Mouse (Mus musculus): ENCODE data around the gene Cpb2. TPM values are rescaled to one million over a fixed set of nuclear protein-coding genes. Genes with fewer than 3 reads are reported as not detected.

Cpb2 gene
- polyA plus RNA-seq, 1 experiment from 2014 or later: 2.9 TPM

DNA sequence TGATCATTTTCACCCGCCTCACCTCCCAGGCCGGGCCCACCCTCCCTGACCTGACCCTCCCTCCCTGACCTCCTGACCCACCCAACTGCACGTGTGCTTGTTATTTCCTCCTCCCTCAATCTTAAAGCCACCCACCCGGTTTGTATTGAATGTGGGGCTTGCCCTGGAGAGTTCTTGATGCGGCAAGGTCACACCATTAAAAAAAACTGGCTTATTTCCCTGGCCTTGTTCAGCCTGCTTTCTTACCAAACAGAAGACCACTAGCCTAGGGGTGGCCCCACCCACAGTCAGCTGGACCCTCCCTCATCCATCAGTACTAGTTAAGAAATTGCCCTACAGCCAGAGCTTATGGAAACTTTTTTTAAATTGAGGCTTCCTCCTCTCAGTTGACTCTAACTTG, 61.7 kb downstream of the Cpb2 start:
- no peaks in the 10 kb centered on the region for H3K9me3 ChIP-seq (ENCODE audit: control insufficient read depth, low read length)
- H3K9ac ChIP-seq (ENCODE audit: low read length): no peak overlapping the region
- H3K36me3 ChIP-seq (ENCODE audit: control insufficient read depth, insufficient read depth, low read length): no peaks in the 10 kb centered on the region
- no peak overlapping the region for H3K4me2 ChIP-seq (replicated peaks; ENCODE audit: low read depth)
- DNase-seq (ENCODE audit: low spot score) (no peak), ATAC-seq (ENCODE audit: low FRiP score, low TSS enrichment) (no peak)
- WGBS: 35% methylated on average over 5 of the region's 5 CpGs
- H3K27me3 ChIP-seq (ENCODE audit: control insufficient read depth, insufficient read depth, low read length): no peaks in the 10 kb centered on the region
- no peak for TF ChIP-seq EP300 (optimal IDR thresholded peaks at IDR 0.05)
- TF ChIP-seq CTCF (IDR thresholded peaks at IDR 0.05; ENCODE audit: low read depth): no peak
- no peak overlapping the region for H3K4me3 ChIP-seq (ENCODE audit: low read depth, low read length)
- H3K4me1 ChIP-seq (replicated peaks; ENCODE audit: control insufficient read depth, insufficient read depth): no peaks in the 10 kb centered on the region
- H3K27ac ChIP-seq (replicated peaks): no peak overlapping the region

GRCm38 (mm10) chr14:75307855-75308254, 65.8 kb downstream of the Cpb2 start:
- no peaks in the 10 kb centered on the region for H3K27me3 ChIP-seq (ENCODE audit: control insufficient read depth, insufficient read depth, low read length)
- H3K27ac ChIP-seq (replicated peaks): no peak overlapping the region
- ATAC-seq (ENCODE audit: low FRiP score, low TSS enrichment): no peak
- no peaks in the 10 kb centered on the region for H3K4me1 ChIP-seq (replicated peaks; ENCODE audit: control insufficient read depth, insufficient read depth)
- TF ChIP-seq CTCF (IDR thresholded peaks at IDR 0.05; ENCODE audit: low read depth) (no peak), EP300 (optimal IDR thresholded peaks at IDR 0.05) (no peak)
- H3K4me3 ChIP-seq (ENCODE audit: low read depth, low read length): no peak overlapping the region
- no peaks in the 10 kb centered on the region for H3K9me3 ChIP-seq (ENCODE audit: control insufficient read depth, low read length)
- no peak overlapping the region for H3K4me2 ChIP-seq (replicated peaks; ENCODE audit: low read depth)
- DNase-seq (ENCODE audit: low spot score): no peak
- peaks cover 3% of the 10 kb centered on the region; the same call in 1 of the 2 replicates for H3K36me3 ChIP-seq (ENCODE audit: control insufficient read depth, insufficient read depth, low read length)
- no peak overlapping the region for H3K9ac ChIP-seq (ENCODE audit: low read length)

DNA sequence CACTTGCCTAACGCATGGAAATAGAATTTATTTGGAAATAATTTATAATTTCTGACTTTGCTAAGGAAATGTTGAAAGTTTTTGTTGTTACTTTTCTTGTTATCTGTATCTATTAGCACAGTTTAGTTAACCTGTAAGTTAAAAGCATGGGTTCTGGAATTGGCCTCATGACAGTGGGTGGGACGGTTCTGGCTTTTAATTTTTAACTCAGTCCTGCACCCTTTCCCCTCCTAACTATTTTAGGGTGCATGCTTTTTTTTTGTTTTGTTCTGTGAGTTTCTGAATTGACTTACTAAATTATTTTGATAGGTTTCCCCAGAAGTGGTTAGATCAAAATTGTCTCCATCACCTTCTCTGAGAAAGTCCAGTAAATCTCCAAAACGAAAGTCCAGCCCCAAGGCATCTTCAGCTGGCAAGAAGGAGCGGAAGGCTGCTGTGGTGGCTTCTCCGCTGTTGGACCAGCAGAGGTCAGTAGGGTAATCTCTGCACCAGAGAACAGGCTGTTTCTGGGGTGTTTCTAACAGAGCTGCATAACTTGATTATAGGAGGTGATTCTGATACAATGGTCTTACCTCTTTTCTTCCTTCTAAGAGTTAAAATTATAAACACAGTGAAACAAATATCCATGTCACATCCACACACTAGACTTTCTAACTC, 67.4 kb downstream of the Cpb2 start:
- no peak overlapping the region for H3K4me2 ChIP-seq (replicated peaks; ENCODE audit: low read depth)
- H3K27me3 ChIP-seq (ENCODE audit: control insufficient read depth, insufficient read depth, low read length): no peaks in the 10 kb centered on the region
- no peak overlapping the region for H3K9ac ChIP-seq (ENCODE audit: low read length)
- no peak for DNase-seq (ENCODE audit: low spot score)
- no peaks in the 10 kb centered on the region for H3K9me3 ChIP-seq (ENCODE audit: control insufficient read depth, low read length)
- peaks cover 3% of the 10 kb centered on the region; the same call in 1 of the 2 replicates for H3K36me3 ChIP-seq (ENCODE audit: control insufficient read depth, insufficient read depth, low read length)
- no peak for ATAC-seq (ENCODE audit: low FRiP score, low TSS enrichment)
- H3K27ac ChIP-seq (replicated peaks): no peak overlapping the region
- peak; percentile 55 for TF ChIP-seq CTCF (IDR thresholded peaks at IDR 0.05; ENCODE audit: low read depth)
- TF ChIP-seq EP300 (optimal IDR thresholded peaks at IDR 0.05): no peak
- no peaks in the 10 kb centered on the region for H3K4me1 ChIP-seq (replicated peaks; ENCODE audit: control insufficient read depth, insufficient read depth)
- 73% methylated on average over 5 of the region's 5 CpGs for WGBS
- H3K4me3 ChIP-seq (ENCODE audit: low read depth, low read length): no peak overlapping the region

- no peak for ATAC-seq (ENCODE audit: low FRiP score, low TSS enrichment)
- 67% methylated on average over 2 of the region's 2 CpGs for WGBS
- H3K9ac ChIP-seq (ENCODE audit: low read length): no peak overlapping the region
- no peak overlapping the region for H3K4me2 ChIP-seq (replicated peaks; ENCODE audit: low read depth)
- no peaks in the 10 kb centered on the region for H3K4me1 ChIP-seq (replicated peaks; ENCODE audit: control insufficient read depth, insufficient read depth)
- no peak overlapping the region for H3K4me3 ChIP-seq (ENCODE audit: low read depth, low read length)
- TF ChIP-seq EP300 (optimal IDR thresholded peaks at IDR 0.05) (no peak), CTCF (IDR thresholded peaks at IDR 0.05; ENCODE audit: low read depth) (no peak)
- no peaks in the 10 kb centered on the region for H3K27me3 ChIP-seq (ENCODE audit: control insufficient read depth, insufficient read depth, low read length)
- no peak overlapping the region for H3K27ac ChIP-seq (replicated peaks)
- no peak for DNase-seq (ENCODE audit: low spot score)
- peaks cover 3% of the 10 kb centered on the region; the same call in 1 of the 2 replicates for H3K36me3 ChIP-seq (ENCODE audit: control insufficient read depth, insufficient read depth, low read length)
- H3K9me3 ChIP-seq (ENCODE audit: control insufficient read depth, low read length): no peaks in the 10 kb centered on the region
These were observed 72.4 kb downstream of the Cpb2 start for GRCm38 (mm10) chr14:75314484-75314883.

- H3K9me3 ChIP-seq (ENCODE audit: control insufficient read depth, low read length): no peaks in the 10 kb centered on the region
- no peak for TF ChIP-seq CTCF (IDR thresholded peaks at IDR 0.05; ENCODE audit: low read depth)
- TF ChIP-seq EP300 (optimal IDR thresholded peaks at IDR 0.05): no peak
- DNase-seq (ENCODE audit: low spot score) (no peak), ATAC-seq (ENCODE audit: low FRiP score, low TSS enrichment) (no peak)
- no peak overlapping the region for H3K4me3 ChIP-seq (ENCODE audit: low read depth, low read length)
- no peaks in the 10 kb centered on the region for H3K4me1 ChIP-seq (replicated peaks; ENCODE audit: control insufficient read depth, insufficient read depth)
- H3K27me3 ChIP-seq (ENCODE audit: control insufficient read depth, insufficient read depth, low read length): no peaks in the 10 kb centered on the region
- no peak overlapping the region for H3K4me2 ChIP-seq (replicated peaks; ENCODE audit: low read depth)
- no peak overlapping the region for H3K9ac ChIP-seq (ENCODE audit: low read length)
- no peak overlapping the region for H3K27ac ChIP-seq (replicated peaks)
- 90% methylated on average over 2 of the region's 2 CpGs for WGBS
- 0 out of 2 replicates have a peak, but pooled peaks cover 7% of the 10 kb centered on the region for H3K36me3 ChIP-seq (ENCODE audit: control insufficient read depth, insufficient read depth, low read length)
These were observed 76.6 kb downstream of the Cpb2 start for GRCm38 (mm10) chr14:75318736-75319135.

GRCm38 (mm10) chr14:75320269-75320668, 78.2 kb downstream of the Cpb2 start:
- Histone ChIP-seq H3K27me3 (ENCODE audit: control insufficient read depth, insufficient read depth, low read length) (no peaks in the 10 kb centered on the region), H3K4me1 (replicated peaks; ENCODE audit: control insufficient read depth, insufficient read depth) (no peaks in the 10 kb centered on the region), H3K9ac (ENCODE audit: low read length) (no peak overlapping the region), H3K4me3 (ENCODE audit: low read depth, low read length) (no peak overlapping the region), H3K36me3 (ENCODE audit: control insufficient read depth, insufficient read depth, low read length) (peaks cover 12% of the 10 kb centered on the region; the same call in 1 of the 2 replicates), H3K27ac (replicated peaks) (no peak overlapping the region), H3K4me2 (replicated peaks; ENCODE audit: low read depth) (no peak overlapping the region), H3K9me3 (ENCODE audit: control insufficient read depth, low read length) (no peaks in the 10 kb centered on the region)
- WGBS: 93% methylated on average over 5 of the region's 5 CpGs
- no peak for ATAC-seq (ENCODE audit: low FRiP score, low TSS enrichment)
- TF ChIP-seq EP300 (optimal IDR thresholded peaks at IDR 0.05): no peak
- TF ChIP-seq CTCF (IDR thresholded peaks at IDR 0.05; ENCODE audit: low read depth): no peak
- DNase-seq (ENCODE audit: low spot score): no peak

All from stomach, postnatal 0 days (tissue).